Mouse (Mus musculus): ENCODE measurements at regions not wholly inside any gene's neighbourhood (a gene's known extent, or its start where the extent isn't known, plus 50 kb on each side); places are given as distances from the start of the nearest gene placed in this dataset.

GRCm38 (mm10) chr1:79978156-79978555 lies 117.2 kb upstream of the Serpine2 start:
- no peak for TF ChIP-seq EP300 (IDR thresholded peaks at IDR 0.05; ENCODE audit: low read depth)
- TF ChIP-seq CTCF (IDR thresholded peaks at IDR 0.05; ENCODE audit: low read depth): no peak

All from liver, embryonic 14.5 days (tissue).